ENCODE assay signal across 8 mouse cellular contexts in genomic region chr1:20951799-20952198, GRCm38 (mm10). TPM values are rescaled to one million over a fixed set of nuclear protein-coding genes. Genes with fewer than 3 reads are reported as not detected.
DNase-seq lines count a peak whose midpoint lies in the region; ATAC-seq and TF ChIP-seq lines count a peak whose summit lies in the region.

No protein-coding gene starts in this region.

- H3K36me3 ChIP-seq in kidney, postnatal 0 days (ENCODE audit: insufficient read depth, low read length): no peaks in the 10 kb centered on the region
- no peaks in the 10 kb centered on the region for H3K36me3 ChIP-seq in embryonic facial prominence, embryonic 12.5 days
- no peaks in the 10 kb centered on the region for H3K36me3 ChIP-seq in intestine, embryonic 16.5 days (ENCODE audit: control insufficient read depth, insufficient read depth, low read length)
- H3K36me3 ChIP-seq in myocyte (ENCODE audit: control insufficient read depth, insufficient read depth): no peaks in the 10 kb centered on the region

- no peak; the same call in 1 of the 2 replicates for ATAC-seq in kidney, postnatal 0 days (replicated peaks; ENCODE audit: low FRiP score, low read depth)
- ATAC-seq in embryonic facial prominence, embryonic 12.5 days (ENCODE audit: insufficient number of reproducible peaks, insufficient read depth, low FRiP score, low TSS enrichment): peak; percentile 55
- no peak for ATAC-seq in intestine, embryonic 16.5 days

- no peaks in the 10 kb centered on the region for H3K4me1 ChIP-seq in kidney, postnatal 0 days (replicated peaks; ENCODE audit: insufficient read depth, low read length)
- H3K4me1 ChIP-seq in embryonic facial prominence, embryonic 12.5 days: no peaks in the 10 kb centered on the region
- H3K4me1 ChIP-seq in intestine, embryonic 16.5 days (ENCODE audit: control insufficient read depth, insufficient read depth, low read length): peaks cover 4% of the 10 kb centered on the region

- no peak for TF ChIP-seq POLR2A in myocyte (IDR thresholded peaks at IDR 0.05; ENCODE audit: insufficient read length, low read depth)

- DNase-seq in kidney, postnatal 0 days (ENCODE audit: low spot score): no peak
- no peak for DNase-seq in kidney, adult 9 months
- DNase-seq in left cerebral cortex, postnatal 4 days: no peak
- no peak for DNase-seq in Muller cell, postnatal 12 days (ENCODE audit: inconsistent ontology term)
- no peak for DNase-seq in spleen, postnatal 4 days (ENCODE audit: low spot score in 2 of 2)

- H3K4me3 ChIP-seq in kidney, postnatal 0 days (replicated peaks; ENCODE audit: low read depth, low read length): peak overlapping the region; percentile 43
- peak overlapping the region; percentile 57 for H3K4me3 ChIP-seq in embryonic facial prominence, embryonic 12.5 days
- peak overlapping the region; percentile 61 for H3K4me3 ChIP-seq in intestine, embryonic 16.5 days (ENCODE audit: low read length)
- no peak overlapping the region for H3K4me3 ChIP-seq in myocyte

- H3K4me2 ChIP-seq in kidney, postnatal 0 days (ENCODE audit: low read length): peak overlapping the region; percentile 55
- peak overlapping the region; percentile 67 for H3K4me2 ChIP-seq in embryonic facial prominence, embryonic 12.5 days (replicated peaks)
- peak overlapping the region; percentile 70 for H3K4me2 ChIP-seq in intestine, embryonic 16.5 days (ENCODE audit: low read depth, low read length)
- H3K4me2 ChIP-seq in myocyte (ENCODE audit: low read depth): peak overlapping the region; percentile 34

- H3K9me3 ChIP-seq in kidney, postnatal 0 days (replicated peaks; ENCODE audit: low read length): no peaks in the 10 kb centered on the region
- H3K9me3 ChIP-seq in embryonic facial prominence, embryonic 12.5 days: no peaks in the 10 kb centered on the region
- H3K9me3 ChIP-seq in intestine, embryonic 16.5 days (ENCODE audit: control insufficient read depth, low read length): no peaks in the 10 kb centered on the region

- no peak overlapping the region for H3K27ac ChIP-seq in kidney, postnatal 0 days
- H3K27ac ChIP-seq in embryonic facial prominence, embryonic 12.5 days: peak overlapping the region; percentile 42; the same call in 1 of the 2 replicates
- H3K27ac ChIP-seq in intestine, embryonic 16.5 days (ENCODE audit: low read length): peak overlapping the region; percentile 43

- H3K9ac ChIP-seq in kidney, postnatal 0 days (ENCODE audit: low read depth, low read length): peak overlapping the region; percentile 43; the same call in 1 of the 2 replicates
- H3K9ac ChIP-seq in embryonic facial prominence, embryonic 12.5 days: peak overlapping the region; percentile 63
- H3K9ac ChIP-seq in intestine, embryonic 16.5 days (ENCODE audit: low read depth, low read length): peak overlapping the region; percentile 73

- WGBS in kidney, postnatal 0 days: 4% methylated on average over 16 of the region's 16 CpGs
- WGBS in embryonic facial prominence, embryonic 12.5 days: under 1% methylated on average over 16 of the region's 16 CpGs
- 9% methylated on average over 16 of the region's 16 CpGs for WGBS in intestine, embryonic 16.5 days

- intact Hi-C loops in left cerebral cortex, postnatal 4 days (cut with DNase I): no loop called here

- H3K27me3 ChIP-seq in kidney, postnatal 0 days (ENCODE audit: insufficient read depth, low read length): no peaks in the 10 kb centered on the region
- no peaks in the 10 kb centered on the region for H3K27me3 ChIP-seq in embryonic facial prominence, embryonic 12.5 days
- H3K27me3 ChIP-seq in intestine, embryonic 16.5 days (replicated peaks; ENCODE audit: control insufficient read depth, insufficient read depth, low read length): no peaks in the 10 kb centered on the region
- H3K27me3 ChIP-seq in myocyte (ENCODE audit: control insufficient read depth, insufficient read depth, insufficient read length): no peaks in the 10 kb centered on the region

- TF ChIP-seq CTCF in kidney, postnatal 0 days (IDR thresholded peaks at IDR 0.05; ENCODE audit: low read depth): no peak

- H3ac ChIP-seq in myocyte (ENCODE audit: control insufficient read depth, insufficient read length): no peak overlapping the region

- no peaks in the 10 kb centered on the region for H3K79me2 ChIP-seq in myocyte (ENCODE audit: control insufficient read depth, insufficient read depth)

TF ChIP-seq in myocyte, 11 proteins besides CTCF, POLR2A, EP300 and RAD21:
- no peak for TF ChIP-seq MAX (IDR thresholded peaks at IDR 0.05; ENCODE audit: low read depth)
- TF ChIP-seq SRF (IDR thresholded peaks at IDR 0.05; ENCODE audit: control insufficient read depth, insufficient read length, low read depth): no peak
- TF ChIP-seq REST (IDR thresholded peaks at IDR 0.05; ENCODE audit: insufficient read depth, insufficient read length): no peak
- TF ChIP-seq MYOD1 (IDR thresholded peaks at IDR 0.05; ENCODE audit: control insufficient read depth in 1 of 3, insufficient read length in 2 of 3, low read depth in 2 of 3): no peak
- no peak for TF ChIP-seq CEBPB (IDR thresholded peaks at IDR 0.05; ENCODE audit: insufficient read depth, poor library complexity, severe bottlenecking)

RNA-seq across cellular contexts. Expression of gene Efhc1, which starts 0.4 kb away (rescaled TPM):
- 2.0 and 2.7 TPM in 2 replicates for polyA plus RNA-seq in kidney, postnatal 0 days (2015; fragmentation: Nextera tagmentation; extraction: Ambion mirVana)
- polyA plus RNA-seq in embryonic facial prominence, embryonic 12.5 days (2016; fragmentation: Nextera tagmentation; extraction: Ambion mirVana): 3.0 and 3.7 TPM in 2 replicates
- 2.1 and 2.4 TPM in 2 replicates for polyA plus RNA-seq in intestine, embryonic 16.5 days (2015; fragmentation: Nextera tagmentation; extraction: Ambion mirVana)
- 0.13 TPM for polyA plus RNA-seq in myocyte (2012; fragmentation: generic; extraction: Trizol)
- 1 to 10 TPM in 1 of 2 experiments, under 1 TPM in 1; 0.97 to 2.2 TPM for total RNA-seq in left cerebral cortex, postnatal 4 days (2021)
